Comparison of ENCODE assay signal across 8 mouse cellular contexts in genomic region chr9:67156590-67157259, GRCm38 (mm10).
A peak's percentile ranks its signal among the peaks of the same experiment; 100 is the strongest.
DNase-seq lines count a peak whose midpoint lies in the region; ATAC-seq and TF ChIP-seq lines count a peak whose summit lies in the region.

No protein-coding gene starts in this region.

- no peaks in the 10 kb centered on the region for H3K4me1 ChIP-seq in cortical plate, adult 2 months (ENCODE audit: control insufficient read depth, insufficient read depth, low read length)
- no peaks in the 10 kb centered on the region for H3K4me1 ChIP-seq in kidney, adult 2 months (ENCODE audit: control insufficient read depth, insufficient read depth, low read length)

- no peak for DNase-seq in frontal cortex, postnatal 36 days (ENCODE audit: low spot score in 2 of 2)
- peak; percentile 26 for DNase-seq in thymus, postnatal 0 days (ENCODE audit: low spot score)
- DNase-seq in thymus, adult 18-20 months, result no peak
- DNase-seq in kidney, adult 2 months, result peak; percentile 63
- peak; percentile 45 for DNase-seq in mesoderm, embryonic 11.5 days (ENCODE audit: low read depth, low spot score)
- no peak for DNase-seq in T-cell, adult 2 months (ENCODE audit: low spot score)

- no peaks in the 10 kb centered on the region for H3K36me3 ChIP-seq in kidney, adult 2 months (ENCODE audit: control insufficient read depth, insufficient read depth, low read length)

- peak; percentile 78; the same call in 1 of the 2 replicates for ATAC-seq in frontal cortex, adult (ENCODE audit: low TSS enrichment)

- 65% methylated on average over 3 of the region's 3 CpGs for WGBS in kidney, adult 2 months

- no peak for TF ChIP-seq POLR2A in cortical plate, adult 2 months (IDR thresholded peaks at IDR 0.05; ENCODE audit: extremely low read depth, insufficient read depth, low read length)
- TF ChIP-seq POLR2A in kidney, adult 2 months (IDR thresholded peaks at IDR 0.05; ENCODE audit: low read depth, low read length), result no peak

- H3K4me3 ChIP-seq in cortical plate, adult 2 months (ENCODE audit: insufficient read depth, low read length), result no peak overlapping the region
- H3K4me3 ChIP-seq in kidney, adult 2 months (ENCODE audit: insufficient read depth, low read depth, low read length), result no peak overlapping the region

- no peaks in the 10 kb centered on the region for H3K27me3 ChIP-seq in kidney, adult 2 months (replicated peaks; ENCODE audit: control insufficient read depth, insufficient read depth, low read length)

- H3K27ac ChIP-seq in cortical plate, adult 2 months (ENCODE audit: insufficient read depth, low read length), result no peak overlapping the region
- H3K27ac ChIP-seq in kidney, adult 2 months (ENCODE audit: insufficient read depth, low read depth, low read length), result no peak overlapping the region

- TF ChIP-seq CTCF in cortical plate, adult 2 months (IDR thresholded peaks at IDR 0.05; ENCODE audit: extremely low read depth, insufficient read depth, low read length), result peak; percentile 53
- TF ChIP-seq CTCF in kidney, adult 2 months (conservative IDR thresholded peaks at IDR 0.05; ENCODE audit: insufficient read depth, insufficient read length, low read depth, low read length), result peak; percentile 88

Comparison
In these comparisons a context has a peak if more than half of its experiments do, and no peak if none do; other contexts are left out.
1. DNase-seq: peak in thymus, postnatal 0 days (single experiment), kidney, adult 2 months (single experiment) and mesoderm, embryonic 11.5 days (single experiment); none in frontal cortex, postnatal 36 days (0 of 2), thymus, adult 18-20 months (0 of 2) and T-cell, adult 2 months (single experiment).